In the genomic region with DNA sequence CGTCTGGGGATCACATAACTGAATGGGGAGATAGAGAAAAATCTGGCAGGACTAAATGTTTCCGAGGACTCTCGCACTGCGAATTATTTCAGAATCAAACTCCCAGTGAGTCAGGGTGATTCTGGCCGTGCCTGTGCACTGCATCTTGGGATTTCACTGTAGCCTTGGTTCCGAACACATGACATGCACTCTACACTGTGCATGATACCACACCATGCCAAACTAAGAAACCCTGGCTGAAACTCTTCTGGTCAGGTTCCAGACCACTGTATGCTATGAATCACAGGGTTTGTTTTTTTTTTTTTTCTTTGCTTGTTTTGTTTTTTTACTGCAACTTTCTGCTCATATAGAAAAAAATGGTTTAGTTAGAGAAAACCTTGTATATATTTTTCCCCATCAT, we compare ENCODE assay signal across 12 mouse cellular contexts.
"Had no signal": no experiment of that assay in that cellular context is flagged by ENCODE, and none has a peak within 500 bp of the region (broad histone marks: within the 10 kb centered on the region; RNA-seq: fewer than 3 reads in every experiment).

No protein-coding gene starts in this region.

- ATAC-seq: liver, embryonic 12.5 days had no signal

- H3K9ac ChIP-seq: limb, embryonic 15.5 days; liver, embryonic 12.5 days; lung, embryonic 14.5 days; neural tube, embryonic 12.5 days had no signal

- H3K4me1 ChIP-seq: limb, embryonic 15.5 days; liver, embryonic 12.5 days; midbrain, embryonic 10.5 days had no signal

- H3K36me3 ChIP-seq: limb, embryonic 15.5 days; liver, embryonic 12.5 days; midbrain, embryonic 10.5 days; neural tube, embryonic 12.5 days had no signal

- H3K9me3 ChIP-seq: limb, embryonic 15.5 days; liver, embryonic 12.5 days; midbrain, embryonic 10.5 days; neural tube, embryonic 12.5 days had no signal

- H3K4me3 ChIP-seq: left cerebral cortex, adult 2 months; limb, embryonic 15.5 days; liver, embryonic 12.5 days; midbrain, embryonic 10.5 days; neural tube, embryonic 12.5 days had no signal

- H3K27me3 ChIP-seq: limb, embryonic 15.5 days; neural tube, embryonic 12.5 days had no signal

- DNase-seq: kidney, adult 9 months; lung, embryonic 14.5 days; lung, postnatal 10 days; lung, postnatal 4 days; midbrain, embryonic 14.5 days; thymus, postnatal 4 days had no signal

- H3K4me2 ChIP-seq: limb, embryonic 15.5 days; liver, embryonic 12.5 days; lung, embryonic 14.5 days; neural tube, embryonic 12.5 days had no signal

- H3K27ac ChIP-seq: left cerebral cortex, adult 2 months; limb, embryonic 15.5 days; liver, embryonic 12.5 days; midbrain, embryonic 10.5 days; neural tube, embryonic 12.5 days; stomach, postnatal 0 days had no signal
